Mouse (Mus musculus): ENCODE results near the gene Ak9. TPM values are rescaled to one million over a fixed set of nuclear protein-coding genes. Genes with fewer than 3 reads are reported as not detected.

The Ak9 gene
- total and polyA plus RNA-seq, 3 experiments = 0.21 TPM; not detected in 2

DNA sequence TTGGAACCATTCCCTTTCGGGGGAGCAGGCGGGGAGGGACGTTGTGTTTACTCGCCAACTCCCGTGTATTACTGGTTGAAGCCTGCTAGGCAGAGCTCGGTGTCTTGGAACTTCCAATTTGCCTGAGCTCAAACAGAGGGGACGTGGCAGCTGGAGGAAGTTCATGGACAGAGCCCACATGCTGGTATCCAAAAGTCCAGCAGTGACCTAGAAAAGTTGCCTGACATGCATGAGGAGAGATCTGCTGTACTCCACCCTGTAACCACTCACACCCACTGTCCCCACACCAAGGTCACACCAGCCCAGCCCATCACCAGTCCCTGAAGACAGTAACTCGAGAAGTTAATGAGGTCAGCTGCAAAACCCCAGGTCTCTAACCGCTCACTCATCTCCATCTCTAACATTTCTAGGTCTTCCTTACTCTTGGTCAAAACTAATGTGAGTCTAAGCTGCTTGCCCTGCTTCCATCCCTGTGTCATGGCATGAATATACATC, 1.2 kb downstream of the Ak9 start:
- H3K27me3 ChIP-seq (ENCODE audit: control insufficient read depth in 1 of 2, insufficient read depth in 2 of 2, low read length in 2 of 2) = no peaks in the 10 kb centered on the region
- no peak overlapping the region for H3K9ac ChIP-seq (ENCODE audit: control insufficient read depth, low read depth, low read length, poor library complexity, severe bottlenecking)
- peaks cover 11% of the 10 kb centered on the region for H3K79me2 ChIP-seq (ENCODE audit: control insufficient read depth, insufficient read depth, low read length, poor library complexity)
- peaks cover 0 to 4% of the 10 kb centered on the region in 2 experiments; a peak in 1 of 4 replicates for H3K4me1 ChIP-seq (ENCODE audit: control insufficient read depth in 1 of 2, insufficient read depth in 2 of 2, low read length in 2 of 2)
- TF ChIP-seq USF1 (IDR thresholded peaks at IDR 0.05; ENCODE audit: low read depth, low read length) = no peak
- no peak for TF ChIP-seq SIN3A (IDR thresholded peaks at IDR 0.05; ENCODE audit: low read length)
- no peak for TF ChIP-seq KAT2A (conservative IDR thresholded peaks at IDR 0.05; ENCODE audit: low read depth, low read length)
- no peak for TF ChIP-seq ETS1 (IDR thresholded peaks at IDR 0.05; ENCODE audit: low read depth, low read length)
- TF ChIP-seq E2F4 (IDR thresholded peaks at IDR 0.05; ENCODE audit: borderline replicate concordance, low read depth, low read length) = no peak
- TF ChIP-seq RAD21 (IDR thresholded peaks at IDR 0.05; ENCODE audit: low read depth, low read length) = no peak
- no peak for TF ChIP-seq USF2 (IDR thresholded peaks at IDR 0.05; ENCODE audit: borderline replicate concordance in 1 of 2, insufficient read depth in 1 of 2, low read depth in 1 of 2, low read length in 2 of 2)
- no peak for TF ChIP-seq POLR2A (IDR thresholded peaks at IDR 0.05; ENCODE audit: control insufficient read depth in 1 of 2, insufficient read depth in 1 of 2, low read depth in 1 of 2, low read length in 2 of 2, poor library complexity in 1 of 2)
- TF ChIP-seq CHD2 (IDR thresholded peaks at IDR 0.05; ENCODE audit: low read length) = no peak
- TF ChIP-seq MYB (IDR thresholded peaks at IDR 0.05; ENCODE audit: low read depth, low read length) = no peak
- TF ChIP-seq JUND (IDR thresholded peaks at IDR 0.05; ENCODE audit: low read depth, low read length) = no peak
- no peak for TF ChIP-seq GABPA (IDR thresholded peaks at IDR 0.05; ENCODE audit: low read depth, low read length)
- TF ChIP-seq ELF1 (IDR thresholded peaks at IDR 0.05; ENCODE audit: low read depth, low read length) = no peak
- no peak for TF ChIP-seq UBTF (IDR thresholded peaks at IDR 0.05; ENCODE audit: borderline replicate concordance, insufficient read depth, low read depth, low read length)
- TF ChIP-seq GATA1 (IDR thresholded peaks at IDR 0.05; ENCODE audit: low read depth, low read length) = no peak
- no peak for TF ChIP-seq CHD1 (IDR thresholded peaks at IDR 0.05; ENCODE audit: low read depth, low read length)
- TF ChIP-seq SMC3 (IDR thresholded peaks at IDR 0.05; ENCODE audit: low read depth, low read length) = no peak
- no peak for TF ChIP-seq ZNF384 (IDR thresholded peaks at IDR 0.05; ENCODE audit: low read depth, low read length)
- TF ChIP-seq BHLHE40 (IDR thresholded peaks at IDR 0.05; ENCODE audit: borderline replicate concordance, low read depth, low read length) = no peak
- TF ChIP-seq NELFE (IDR thresholded peaks at IDR 0.05; ENCODE audit: low read depth, low read length) = no peak
- no peak for DNase-seq (ENCODE audit: low read depth, low spot score)
- no peak overlapping the region for H3K27ac ChIP-seq (ENCODE audit: control insufficient read depth, low read depth, low read length)
- no peaks in the 10 kb centered on the region for H3K9me3 ChIP-seq (replicated peaks; ENCODE audit: insufficient read depth, low read length)
- H3K36me3 ChIP-seq (ENCODE audit: control insufficient read depth in 1 of 2, insufficient read depth in 2 of 2, low read length in 2 of 2) = peaks cover 0 to 6% of the 10 kb centered on the region in 2 experiments; a peak in 2 of 4 replicates
- H3K4me3 ChIP-seq (ENCODE audit: control insufficient read depth in 1 of 2, insufficient read depth in 1 of 2, low read depth in 2 of 2, low read length in 2 of 2) = no peak overlapping the region

GRCm38 (mm10) chr10:41308205-41308604, 4.4 kb downstream of the Ak9 start:
- no peaks in the 10 kb centered on the region for H3K79me2 ChIP-seq (ENCODE audit: control insufficient read depth, insufficient read depth, low read length, poor library complexity)
- TF ChIP-seq CTCF (IDR thresholded peaks at IDR 0.05 in 2 of 3, conservative IDR thresholded peaks at IDR 0.05 in 1 of 3; ENCODE audit: control insufficient read depth in 1 of 3, insufficient read depth in 1 of 3, low read depth in 2 of 3, low read length in 3 of 3, poor library complexity in 1 of 3, severe bottlenecking in 1 of 3) (no peak), BHLHE40 (IDR thresholded peaks at IDR 0.05; ENCODE audit: borderline replicate concordance, low read depth, low read length) (no peak), MAFK (IDR thresholded peaks at IDR 0.05; ENCODE audit: borderline replicate concordance, low read depth, low read length) (no peak), ELF1 (IDR thresholded peaks at IDR 0.05; ENCODE audit: low read depth, low read length) (no peak), NRF1 (IDR thresholded peaks at IDR 0.05; ENCODE audit: insufficient read depth, low read depth, low read length, poor library complexity, severe bottlenecking) (no peak), POLR2A (IDR thresholded peaks at IDR 0.05; ENCODE audit: control insufficient read depth in 1 of 2, insufficient read depth in 1 of 2, low read depth in 1 of 2, low read length in 2 of 2, poor library complexity in 1 of 2) (no peak), MAZ (IDR thresholded peaks at IDR 0.05; ENCODE audit: low read depth, low read length) (no peak), SIN3A (IDR thresholded peaks at IDR 0.05; ENCODE audit: low read length) (no peak), CHD2 (IDR thresholded peaks at IDR 0.05; ENCODE audit: low read length) (no peak), HCFC1 (IDR thresholded peaks at IDR 0.05; ENCODE audit: low read depth, low read length) (no peak), MXI1 (IDR thresholded peaks at IDR 0.05; ENCODE audit: low read depth, low read length) (no peak), RAD21 (IDR thresholded peaks at IDR 0.05; ENCODE audit: low read depth, low read length) (no peak), GATA1 (IDR thresholded peaks at IDR 0.05; ENCODE audit: low read depth, low read length) (no peak)
- H3K27me3 ChIP-seq (ENCODE audit: control insufficient read depth in 1 of 2, insufficient read depth in 2 of 2, low read length in 2 of 2) = no peaks in the 10 kb centered on the region
- no peak overlapping the region for H3K4me3 ChIP-seq (ENCODE audit: control insufficient read depth in 1 of 2, insufficient read depth in 1 of 2, low read depth in 2 of 2, low read length in 2 of 2)
- H3K36me3 ChIP-seq (ENCODE audit: control insufficient read depth in 1 of 2, insufficient read depth in 2 of 2, low read length in 2 of 2) = no peaks in the 10 kb centered on the region; a peak in 1 of 4 replicates
- H3K9me3 ChIP-seq (replicated peaks; ENCODE audit: insufficient read depth, low read length) = no peaks in the 10 kb centered on the region
- no peak overlapping the region for H3K9ac ChIP-seq (ENCODE audit: control insufficient read depth, low read depth, low read length, poor library complexity, severe bottlenecking)
- no peak overlapping the region for H3K27ac ChIP-seq (ENCODE audit: control insufficient read depth, low read depth, low read length)
- no peak for DNase-seq (ENCODE audit: low read depth, low spot score)
- H3K4me1 ChIP-seq (ENCODE audit: control insufficient read depth in 1 of 2, insufficient read depth in 2 of 2, low read length in 2 of 2) = no peaks in the 10 kb centered on the region

All from MEL (cell line).